Mouse (Mus musculus) brain, embryonic 18.5 days (tissue): ENCODE measurements at regions not wholly inside any gene's neighbourhood (a gene's known extent, or its start where the extent isn't known, plus 50 kb on each side); places are given as distances from the start of the nearest gene placed in this dataset.

Experiments used
- DNase-seq: peaks from one replicate; pipeline ENCODE4 v3.0.0-alpha.2; 2012; ENCODE audit warnings: low read depth, low spot score

GRCm38 (mm10) chr3:140184899-140185525 is 979.5 kb downstream of the Stpg2 start:
- DNase-seq, result no peak

- no peak for DNase-seq
Measured at GRCm38 (mm10) chr3:140205914-140206313, 1000.4 kb downstream of the Stpg2 start.

GRCm38 (mm10) chr3:140221478-140221877 is 990.7 kb downstream of the Pdha2 start:
- DNase-seq, result no peak

- DNase-seq, result no peak
Measured at GRCm38 (mm10) chr3:140230712-140231111, 981.4 kb downstream of the Pdha2 start.

GRCm38 (mm10) chr3:140233144-140233543 is 979.0 kb downstream of the Pdha2 start:
- no peak for DNase-seq

- DNase-seq, result no peak
Measured at GRCm38 (mm10) chr3:140233809-140234208, 978.3 kb downstream of the Pdha2 start.

- DNase-seq, result no peak
Measured at GRCm38 (mm10) chr3:140239276-140239675, 972.9 kb downstream of the Pdha2 start.
